Mouse (Mus musculus) limb, embryonic 15.5 days (tissue): Measurements from ENCODE around the gene Cdcp2. TPM values are rescaled to one million over a fixed set of nuclear protein-coding genes. Genes with fewer than 3 reads are reported as not detected.
"Not testable (repeated sequence)": the region's sequence is repeated elsewhere in the genome, so short reads cannot be mapped to it uniquely, and the experiment has no call there.

ENCODE experiments used
- ATAC-seq: fragments of 200-750 bp; cut with Nextera tagmentation; 2 replicates; pipeline ENCODE4 v1.8.0; 2017; ENCODE audit warnings: low read depth, moderate TSS enrichment; ENCODE audit not compliant: insufficient number of reproducible peaks, low FRiP score, low TSS enrichment
- H3K27ac ChIP-seq: fragments of 300-500 bp; sonication (generic); 2 replicates; pipeline ENCODE4 v1.5.1; 2015; ENCODE audit warnings: moderate library complexity, mild to moderate bottlenecking, inconsistent platforms
- H3K27me3 ChIP-seq: fragments of 300-500 bp; sonication (generic); 2 replicates; pipeline ENCODE4 v1.6.1; 2015; ENCODE audit warnings: inconsistent platforms
- H3K36me3 ChIP-seq: fragments of 300-500 bp; sonication (generic); 2 replicates; pipeline ENCODE4 v1.6.1; 2015; ENCODE audit warnings: inconsistent platforms
- H3K4me1 ChIP-seq: fragments of 300-500 bp; sonication (generic); 2 replicates; pipeline ENCODE4 v1.6.1; 2015; ENCODE audit warnings: inconsistent platforms
- H3K4me2 ChIP-seq: fragments of 300-500 bp; sonication (generic); 2 replicates; pipeline ENCODE4 v1.6.1; 2015; ENCODE audit warnings: mild to moderate bottlenecking, inconsistent platforms
- H3K4me3 ChIP-seq: fragments of 300-500 bp; sonication (generic); 2 replicates; pipeline ENCODE4 v1.5.1; 2015; ENCODE audit warnings: mild to moderate bottlenecking, inconsistent platforms
- H3K9ac ChIP-seq: fragments of 300-500 bp; sonication (generic); 2 replicates; pipeline ENCODE4 v1.6.1; 2015; ENCODE audit warnings: inconsistent platforms
- H3K9me3 ChIP-seq: fragments of 300-500 bp; sonication (generic); 2 replicates; pipeline ENCODE4 v1.6.1; 2016; ENCODE audit warnings: inconsistent platforms
- WGBS: fragments of 180-500 bp; shearing (Covaris S2); methylation state at CpG from one replicate; pipeline ENCODE4 v1.1.7; 2015; 5-methylcytosine and 5-hydroxymethylcytosine counted together
- polyA plus RNA-seq: library from polyadenylated mRNA; unstranded; fragments of >200 nt; fragmentation: Nextera tagmentation; extraction: Ambion mirVana; gene quantifications from 2 replicates; pipeline ENCODE4 v1.2.1, GENCODE M21; 2015

Gene Cdcp2
- polyA plus RNA-seq, 1 experiment from 2014 or later = not detected

DNA sequence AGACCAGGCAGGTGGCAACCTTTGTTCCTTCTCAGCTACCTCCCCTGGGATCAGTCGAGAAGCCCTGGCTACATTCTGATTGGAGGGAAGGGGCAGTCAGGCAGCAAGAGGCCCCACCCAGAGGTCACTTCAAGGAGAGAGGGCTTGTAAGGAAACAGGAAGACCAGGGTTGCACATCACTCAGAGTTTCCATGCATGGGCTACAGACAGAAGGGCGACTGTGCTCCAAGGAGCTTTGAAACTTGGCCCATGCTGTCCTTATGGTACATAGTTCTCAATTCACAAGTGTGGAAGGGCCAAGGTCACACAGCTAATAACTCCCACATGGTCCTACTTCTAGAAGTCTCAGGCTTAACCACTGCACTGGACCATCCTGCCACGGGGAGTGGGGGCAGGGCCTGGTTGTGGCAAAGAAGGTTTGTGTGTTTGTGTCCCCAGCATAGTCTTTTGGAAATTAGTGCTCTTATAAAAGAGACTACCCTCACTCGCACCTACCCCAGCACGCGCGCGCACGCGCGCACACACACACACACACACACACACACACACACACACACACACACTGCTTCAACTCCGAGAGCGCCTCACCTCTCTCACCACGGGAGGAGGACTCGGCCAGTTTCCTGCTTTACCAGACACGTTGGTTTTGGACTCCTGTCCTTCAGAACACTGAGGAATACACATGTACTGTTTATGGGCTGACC is 2.1 kb upstream of the Cdcp2 start:
- Histone ChIP-seq H3K4me2 (no peak overlapping the region), H3K36me3 (no peaks in the 10 kb centered on the region), H3K27ac (no peak overlapping the region), H3K4me3 (no peak overlapping the region), H3K27me3 (no peaks in the 10 kb centered on the region), H3K9ac (no peak overlapping the region), H3K4me1 (peaks cover 39% of the 10 kb centered on the region), H3K9me3 (no peaks in the 10 kb centered on the region)
- 65% methylated on average over 16 of the region's 16 CpGs for WGBS
- ATAC-seq = no peak

GRCm38 (mm10) chr4:107096043-107096442 is 648 bp upstream of the Cdcp2 start:
- peak overlapping the region; percentile 17; the same call in 1 of the 2 replicates for H3K27ac ChIP-seq
- H3K9ac ChIP-seq = no peak overlapping the region
- no peaks in the 10 kb centered on the region for H3K36me3 ChIP-seq
- no peak overlapping the region for H3K4me2 ChIP-seq
- no peaks in the 10 kb centered on the region for H3K27me3 ChIP-seq
- ATAC-seq = no peak
- H3K4me1 ChIP-seq = peaks cover 39% of the 10 kb centered on the region
- no peak overlapping the region for H3K4me3 ChIP-seq
- H3K9me3 ChIP-seq = no peaks in the 10 kb centered on the region
- WGBS = 35% methylated on average over 6 of the region's 6 CpGs

GRCm38 (mm10) chr4:107097871-107098270 is 1.2 kb downstream of the Cdcp2 start:
- no peaks in the 10 kb centered on the region for H3K9me3 ChIP-seq
- no peaks in the 10 kb centered on the region for H3K36me3 ChIP-seq
- no peak overlapping the region for H3K4me3 ChIP-seq
- ATAC-seq = no peak
- H3K4me2 ChIP-seq = 0 out of 2 replicates have a peak overlapping the region, but pooled peaks have one; percentile 19
- H3K27ac ChIP-seq = no peak overlapping the region
- no peaks in the 10 kb centered on the region for H3K27me3 ChIP-seq
- peaks cover 39% of the 10 kb centered on the region for H3K4me1 ChIP-seq
- H3K9ac ChIP-seq = no peak overlapping the region
- WGBS = 34% methylated on average over 15 of the region's 15 CpGs

DNA sequence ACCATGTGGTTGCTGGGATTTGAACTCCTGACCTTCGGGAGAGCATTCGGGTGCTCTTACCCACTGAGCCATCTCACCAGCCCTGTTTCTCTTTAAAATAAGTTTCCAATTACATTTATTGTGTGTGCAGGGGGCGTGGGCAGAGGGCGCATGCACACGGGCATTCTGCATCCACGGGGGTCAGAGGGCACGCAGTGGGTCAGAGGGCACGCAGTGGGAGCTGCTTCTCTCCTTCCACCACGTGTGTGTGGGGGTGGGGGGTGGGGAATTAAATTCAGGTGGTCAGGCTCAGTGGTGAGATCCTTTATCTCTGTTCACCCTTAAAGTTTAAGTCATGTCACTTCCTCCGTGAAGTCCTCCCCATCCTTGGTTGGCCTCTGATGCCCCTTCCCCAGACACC is 1.7 kb downstream of the Cdcp2 start:
- ATAC-seq = no peak
- WGBS = 61% methylated on average over 10 of the region's 10 CpGs
- Histone ChIP-seq H3K36me3 (no peaks in the 10 kb centered on the region), H3K9me3 (no peaks in the 10 kb centered on the region), H3K4me3 (no peak overlapping the region), H3K4me2 (no peak overlapping the region), H3K27me3 (no peaks in the 10 kb centered on the region), H3K27ac (no peak overlapping the region), H3K9ac (no peak overlapping the region), H3K4me1 (peaks cover 37% of the 10 kb centered on the region)

GRCm38 (mm10) chr4:107098791-107099525 is 2.3 kb downstream of the Cdcp2 start:
- H3K9me3 ChIP-seq = no peaks in the 10 kb centered on the region
- no peak overlapping the region for H3K9ac ChIP-seq
- no peaks in the 10 kb centered on the region for H3K27me3 ChIP-seq
- H3K4me1 ChIP-seq = peaks cover 35% of the 10 kb centered on the region
- no peaks in the 10 kb centered on the region for H3K36me3 ChIP-seq
- no peak overlapping the region for H3K27ac ChIP-seq
- no peak for ATAC-seq
- 60% methylated on average over 16 of the region's 17 CpGs for WGBS
- no peak overlapping the region for H3K4me2 ChIP-seq
- no peak overlapping the region for H3K4me3 ChIP-seq

GRCm38 (mm10) chr4:107102220-107102619 is 5.5 kb downstream of the Cdcp2 start:
- Histone ChIP-seq H3K27ac (no peak overlapping the region), H3K4me1 (peaks cover 10% of the 10 kb centered on the region), H3K36me3 (no peaks in the 10 kb centered on the region), H3K9me3 (no peaks in the 10 kb centered on the region), H3K27me3 (no peaks in the 10 kb centered on the region), H3K4me3 (no peak overlapping the region), H3K4me2 (no peak overlapping the region), H3K9ac (no peak overlapping the region)
- WGBS = 70% methylated on average over 8 of the region's 8 CpGs
- ATAC-seq = no peak

- H3K36me3 ChIP-seq = no peaks in the 10 kb centered on the region
- H3K27me3 ChIP-seq = no peaks in the 10 kb centered on the region
- 85% methylated on average over 16 of the region's 16 CpGs for WGBS
- no peak overlapping the region for H3K27ac ChIP-seq
- H3K4me2 ChIP-seq = no peak overlapping the region
- H3K9me3 ChIP-seq = no peaks in the 10 kb centered on the region
- H3K9ac ChIP-seq = no peak overlapping the region
- ATAC-seq = no peak
- H3K4me3 ChIP-seq = no peak overlapping the region
- H3K4me1 ChIP-seq = peaks cover 5% of the 10 kb centered on the region
These were observed 10.1 kb downstream of the Cdcp2 start for GRCm38 (mm10) chr4:107106777-107107176.

DNA sequence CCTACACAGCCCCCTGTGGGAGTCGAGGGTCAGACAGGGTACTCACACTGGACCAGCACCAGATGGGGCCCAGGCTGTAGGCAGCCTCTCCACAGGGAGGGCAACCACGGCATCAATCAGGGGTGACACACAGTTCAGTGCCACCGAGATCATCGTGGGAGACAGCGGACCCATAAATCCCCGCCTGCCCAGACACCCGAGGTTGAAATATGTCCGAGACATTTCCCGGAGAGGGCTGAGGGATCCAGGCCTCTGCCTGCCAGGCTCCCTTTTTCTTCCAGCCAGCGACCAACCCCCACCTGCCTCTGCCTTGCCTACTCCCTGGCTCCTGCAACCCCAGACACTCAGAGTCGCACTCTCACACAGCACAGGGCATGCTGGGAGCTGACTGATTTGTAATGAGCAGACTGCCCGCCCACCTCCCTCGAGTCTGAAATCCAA is 11.6 kb downstream of the Cdcp2 start:
- Histone ChIP-seq H3K27ac (no peak overlapping the region), H3K4me3 (no peak overlapping the region), H3K36me3 (no peaks in the 10 kb centered on the region), H3K4me1 (peaks cover 5% of the 10 kb centered on the region), H3K4me2 (0 out of 2 replicates have a peak overlapping the region, but pooled peaks have one; percentile 7), H3K27me3 (no peaks in the 10 kb centered on the region), H3K9ac (peak overlapping the region; percentile 7; the same call in 1 of the 2 replicates), H3K9me3 (no peaks in the 10 kb centered on the region)
- ATAC-seq = no peak
- WGBS = 23% methylated on average over 13 of the region's 13 CpGs

GRCm38 (mm10) chr4:107109181-107109580 is 12.5 kb downstream of the Cdcp2 start:
- H3K4me3 ChIP-seq, H3K9me3 ChIP-seq: not testable (repeated sequence)
- WGBS = 91% methylated on average over 6 of the region's 6 CpGs

GRCm38 (mm10) chr4:107114278-107114677 is 17.6 kb downstream of the Cdcp2 start:
- H3K4me3 ChIP-seq = no peak overlapping the region
- H3K9ac ChIP-seq = no peak overlapping the region
- no peaks in the 10 kb centered on the region for H3K27me3 ChIP-seq
- no peaks in the 10 kb centered on the region for H3K9me3 ChIP-seq
- no peak overlapping the region for H3K4me2 ChIP-seq
- WGBS = 26% methylated on average over 8 of the region's 8 CpGs
- H3K27ac ChIP-seq = no peak overlapping the region
- peaks cover 5% of the 10 kb centered on the region; the same call in 1 of the 2 replicates for H3K4me1 ChIP-seq
- no peaks in the 10 kb centered on the region for H3K36me3 ChIP-seq
- no peak for ATAC-seq

More at GRCm38 (mm10) chr4:107109181-107109580, 12.5 kb downstream of the Cdcp2 start:
- not testable (repeated sequence) for ATAC-seq, H3K4me1 ChIP-seq, H3K4me2 ChIP-seq, H3K36me3 ChIP-seq, H3K27ac ChIP-seq, H3K9ac ChIP-seq, H3K27me3 ChIP-seq

GRCm38 (mm10) chr4:107117741-107118385 is 21.2 kb downstream of the Cdcp2 start:
- no peak for ATAC-seq
- Histone ChIP-seq H3K4me1 (peaks cover 13% of the 10 kb centered on the region), H3K4me3 (no peak overlapping the region), H3K9ac (no peak overlapping the region), H3K4me2 (no peak overlapping the region), H3K9me3 (no peaks in the 10 kb centered on the region), H3K27ac (no peak overlapping the region), H3K36me3 (no peaks in the 10 kb centered on the region), H3K27me3 (no peaks in the 10 kb centered on the region)
- 75% methylated on average over 2 of the region's 2 CpGs for WGBS

DNA sequence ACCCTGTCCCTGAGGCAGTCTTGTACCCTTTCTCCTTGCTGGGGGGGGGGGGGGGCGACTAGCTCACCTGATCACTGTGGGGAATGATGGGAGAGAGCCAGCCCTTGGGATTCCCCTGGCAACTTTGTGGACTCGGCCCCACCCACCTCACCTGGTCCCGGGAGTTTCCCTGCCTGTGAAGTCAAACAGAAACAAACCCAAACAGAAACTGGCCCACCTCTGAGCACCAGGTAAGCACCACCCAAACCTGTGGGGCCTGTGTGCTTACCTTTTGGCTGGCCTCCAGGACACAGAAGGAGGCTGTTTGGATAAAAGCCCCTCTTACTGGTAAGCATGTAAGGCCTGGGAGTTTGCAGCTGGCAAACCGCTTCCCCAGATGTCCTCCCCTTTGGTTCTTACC is 22.4 kb downstream of the Cdcp2 start:
- Histone ChIP-seq H3K4me1 (peaks cover 14% of the 10 kb centered on the region), H3K36me3 (no peaks in the 10 kb centered on the region), H3K4me3 (no peak overlapping the region), H3K4me2 (no peak overlapping the region), H3K27me3 (no peaks in the 10 kb centered on the region), H3K9ac (no peak overlapping the region), H3K9me3 (no peaks in the 10 kb centered on the region), H3K27ac (no peak overlapping the region)
- 49% methylated on average over 4 of the region's 4 CpGs for WGBS
- ATAC-seq = no peak
